Mouse (Mus musculus) CD4-positive, CD25-positive, alpha-beta regulatory T cell (primary cell): ENCODE data around the gene Gm8926. TPM values are rescaled to one million over a fixed set of nuclear protein-coding genes. Genes with fewer than 3 reads are reported as not detected.

Experiments used
- polyA plus RNA-seq: library from polyadenylated mRNA; unstranded; fragments of 100-300 nt; shearing (Covaris generic); gene quantifications from one replicate; pipeline ENCODE4 v1.2.1, GENCODE M21; 2017

The Gm8926 gene
- polyA plus RNA-seq: not detected

GRCm38 (mm10) chr5:11770248-11770647 is at the start of gene Gm8926:
Gene Gm8926 (plus strand): TSS chr5:11770548.

Other genes with a start within 250 kb of the Gm8926 start
- gene Gm6460, start 175.6 kb upstream of the Gm8926 start, polyA plus RNA-seq: 0.35 TPM
- gene Gm8922, start 88.6 kb upstream of the Gm8926 start, polyA plus RNA-seq: not detected
- gene Gm6465, start 75.0 kb downstream of the Gm8926 start, polyA plus RNA-seq: not detected
- not detected for gene 4933402N22Rik, start 147.5 kb downstream of the Gm8926 start, polyA plus RNA-seq